Mouse (Mus musculus): Measurements from ENCODE around the gene Gm20721.

DNA sequence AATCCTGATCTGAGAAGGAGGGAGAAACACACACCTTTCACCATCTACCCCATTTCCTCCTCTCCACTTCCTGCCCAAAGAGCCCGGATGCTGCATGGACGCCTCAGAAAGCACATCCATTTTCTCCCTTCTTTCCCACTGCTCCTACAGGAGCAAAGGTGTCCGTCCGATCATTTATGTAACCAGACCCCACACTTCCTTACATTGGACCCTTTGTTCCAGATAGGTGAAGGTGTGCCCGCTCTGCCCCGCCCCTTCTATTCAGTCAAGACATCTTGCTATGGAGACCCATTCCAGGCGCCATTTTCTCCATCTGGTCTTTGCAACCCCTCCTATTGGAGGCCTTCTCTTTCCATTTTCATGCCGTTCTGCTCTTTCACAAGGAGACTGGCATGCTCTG lies 52.1 kb downstream of the Gm20721 start:
- TF ChIP-seq POLR2A (IDR thresholded peaks at IDR 0.05; ENCODE audit: low read depth, low read length) (no peak), CTCF (IDR thresholded peaks at IDR 0.05; ENCODE audit: extremely low read depth, insufficient read length, insufficient replicate concordance, low read depth, low read length) (no peak)
